Mouse (Mus musculus) stomach, postnatal 0 days (tissue): ENCODE data around the gene Cyb561. TPM values are rescaled to one million over a fixed set of nuclear protein-coding genes. Genes with fewer than 3 reads are reported as not detected.

Source experiments
- ATAC-seq: fragments of 200-750 bp; cut with Nextera tagmentation; 2 replicates; pipeline ENCODE4 v1.8.0; 2017; ENCODE audit not compliant: low FRiP score, low TSS enrichment
- DNase-seq: peaks from one replicate; pipeline ENCODE4 v3.0.0-alpha.2; 2016; ENCODE audit warnings: low spot score
- H3K27ac ChIP-seq: fragments of 300-500 bp; sonication (generic); replicated peaks from 2 replicates; pipeline ENCODE4 v1.5.1; 2014; ENCODE audit warnings: mild to moderate bottlenecking, control low read depth
- H3K27me3 ChIP-seq: fragments of 300-500 bp; sonication (generic); 2 replicates; pipeline ENCODE4 v1.6.1; 2014; ENCODE audit warnings: low read length; ENCODE audit not compliant: control insufficient read depth, insufficient read depth
- H3K36me3 ChIP-seq: fragments of 300-500 bp; sonication (generic); 2 replicates; pipeline ENCODE4 v1.6.1; 2014; ENCODE audit warnings: low read length, mixed read lengths; ENCODE audit not compliant: control insufficient read depth, insufficient read depth
- H3K4me1 ChIP-seq: fragments of 300-500 bp; sonication (generic); replicated peaks from 2 replicates; pipeline ENCODE4 v1.6.1; 2014; ENCODE audit warnings: antibody characterized with exemption; ENCODE audit not compliant: control insufficient read depth, insufficient read depth
- H3K4me2 ChIP-seq: fragments of 300-500 bp; sonication (generic); replicated peaks from 2 replicates; pipeline ENCODE4 v1.6.1; 2014; ENCODE audit warnings: low read depth, mild to moderate bottlenecking, control low read depth, moderate library complexity
- H3K4me3 ChIP-seq: fragments of 300-500 bp; sonication (generic); 2 replicates; pipeline ENCODE4 v1.5.1; 2014; ENCODE audit warnings: low read depth, low read length, control low read depth
- H3K9ac ChIP-seq: fragments of 300-500 bp; sonication (generic); 2 replicates; pipeline ENCODE4 v1.6.1; 2014; ENCODE audit warnings: mild to moderate bottlenecking, low read length, control low read depth, mixed read lengths
- H3K9me3 ChIP-seq: fragments of 300-500 bp; sonication (generic); 2 replicates; pipeline ENCODE4 v1.6.1; 2016; ENCODE audit warnings: low read length; ENCODE audit not compliant: control insufficient read depth
- CTCF ChIP-seq: IDR thresholded peaks from 2 replicates; pipeline ENCODE4 v1.5.1; 2016; ENCODE audit warnings: antibody characterized with exemption, low read depth, mild to moderate bottlenecking, moderate library complexity
- EP300 ChIP-seq: optimal IDR thresholded peaks from 2 replicates; pipeline ENCODE3; 2016; ENCODE audit warnings: antibody characterized with exemption
- WGBS: fragments of 180-500 bp; shearing (Covaris S2); extraction: QIAGEN DNeasy Blood & Tissue Kit; methylation state at CpG from one replicate; pipeline ENCODE4 v1.1.7; 2014; 5-methylcytosine and 5-hydroxymethylcytosine counted together
- polyA plus RNA-seq: library from polyadenylated mRNA; unstranded; fragments of >200 nt; fragmentation: Nextera tagmentation; extraction: Ambion mirVana; gene quantifications from 2 replicates; pipeline ENCODE4 v1.2.1, GENCODE M21; 2015

Gene Cyb561
- polyA plus RNA-seq, 1 experiment from 2014 or later, result 56.1 TPM

DNA sequence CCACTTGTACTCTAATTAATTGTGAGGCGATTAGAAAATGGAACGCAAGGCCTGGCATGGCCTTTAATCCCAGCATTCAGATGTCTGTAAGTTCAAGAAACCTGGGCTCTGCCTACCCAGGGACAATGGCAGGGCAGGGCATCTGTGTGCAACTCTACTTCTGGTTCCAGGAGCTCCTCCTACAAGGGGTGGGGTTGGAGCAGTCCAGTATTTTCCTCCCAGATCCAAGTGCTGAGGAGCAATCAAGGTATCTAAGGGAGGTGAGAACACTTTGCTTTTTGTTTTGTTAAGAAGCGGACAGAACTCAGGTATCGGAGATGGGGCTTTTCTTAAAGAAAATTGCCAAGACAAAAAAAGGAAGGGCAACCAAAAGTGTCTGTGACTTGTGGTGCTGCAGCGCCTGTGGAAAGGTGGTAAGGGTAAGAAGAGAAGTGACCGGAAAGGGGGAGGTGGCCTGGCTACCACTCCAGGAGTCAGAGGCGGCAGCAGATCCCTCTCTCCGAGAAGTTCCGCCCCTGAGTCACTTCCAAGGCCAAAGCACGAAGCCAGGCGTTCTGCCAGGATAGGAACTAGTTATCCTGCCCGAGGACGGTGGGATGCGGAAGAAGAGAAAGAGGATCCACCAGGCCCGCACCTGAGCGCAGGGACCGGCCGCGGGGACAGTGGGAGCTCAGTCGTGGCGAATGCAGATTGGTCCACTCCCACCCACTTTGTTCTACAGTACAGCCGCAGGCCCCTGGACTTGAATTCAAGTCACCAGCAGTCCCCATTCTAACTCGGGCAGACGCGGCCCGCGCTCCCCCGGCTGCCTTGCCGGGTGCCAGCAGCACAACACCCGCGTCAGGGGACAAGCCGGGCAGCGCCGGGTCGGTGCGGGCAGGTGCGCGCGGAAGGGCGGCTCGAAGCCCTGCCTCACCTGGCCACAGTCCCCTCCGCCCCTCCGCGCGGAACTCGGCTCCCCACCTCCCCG is 9.7 kb downstream of the Cyb561 start:
- WGBS, result 6% methylated on average over 46 of the region's 47 CpGs
- Histone ChIP-seq H3K36me3 (no peaks in the 10 kb centered on the region), H3K9me3 (no peaks in the 10 kb centered on the region), H3K4me1 (peaks cover 6% of the 10 kb centered on the region), H3K27ac (peak overlapping the region; percentile 94), H3K4me2 (peak overlapping the region; percentile 95), H3K4me3 (peak overlapping the region; percentile 64), H3K27me3 (no peaks in the 10 kb centered on the region), H3K9ac (peak overlapping the region; percentile 77)
- TF ChIP-seq CTCF (no peak), EP300 (no peak)
- DNase-seq, result peak; percentile 71
- peak; percentile 70 for ATAC-seq

DNA sequence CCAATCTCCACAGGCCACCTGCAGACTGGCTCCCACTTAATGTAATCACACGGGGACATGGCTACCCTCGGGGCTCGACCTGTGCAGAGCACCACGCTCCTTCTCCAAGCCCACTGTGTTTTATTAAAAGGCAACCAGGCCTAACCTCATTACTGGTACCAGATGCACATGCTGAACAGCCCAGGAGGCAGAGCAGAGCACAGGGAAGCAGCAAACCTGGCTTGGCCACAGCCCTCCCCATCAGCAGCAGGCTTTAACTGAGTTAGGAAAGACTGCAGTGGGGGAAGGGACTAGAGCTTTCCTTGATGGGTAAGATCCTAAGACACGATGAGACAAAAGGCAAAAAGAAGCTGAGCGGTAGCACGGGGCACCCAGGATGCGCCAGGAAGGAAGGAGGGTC is 11.2 kb downstream of the Cyb561 start:
- 73% methylated on average over 8 of the region's 8 CpGs for WGBS
- Histone ChIP-seq H3K27ac (no peak overlapping the region), H3K4me3 (no peak overlapping the region), H3K27me3 (no peaks in the 10 kb centered on the region), H3K4me1 (peaks cover 6% of the 10 kb centered on the region; the same call in 1 of the 2 replicates), H3K9me3 (no peaks in the 10 kb centered on the region), H3K36me3 (no peaks in the 10 kb centered on the region), H3K4me2 (no peak overlapping the region), H3K9ac (no peak overlapping the region)
- ATAC-seq (no peak), DNase-seq (no peak)
- TF ChIP-seq CTCF (no peak), EP300 (no peak)

DNA sequence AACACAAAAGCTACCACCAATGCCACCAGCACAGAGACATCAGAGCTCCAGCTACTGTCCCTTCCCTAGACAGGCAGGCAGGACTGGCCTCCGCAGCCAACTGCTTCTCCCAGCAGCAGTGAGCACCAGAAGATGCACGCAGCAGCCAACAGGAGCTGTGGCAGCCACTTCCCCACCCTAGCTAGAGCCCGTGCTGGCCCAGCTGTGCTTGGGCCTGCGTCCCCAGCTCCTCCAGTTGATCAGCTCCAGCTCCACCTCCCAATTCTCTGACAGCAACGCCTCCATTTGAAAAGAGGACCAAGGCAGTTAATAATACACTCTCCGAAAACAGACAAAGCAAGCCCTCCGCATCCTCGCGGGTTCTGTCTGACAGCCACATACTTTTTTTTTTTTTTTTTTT is 14.4 kb downstream of the Cyb561 start:
- 64% methylated on average over 9 of the region's 9 CpGs for WGBS
- Histone ChIP-seq H3K36me3 (no peaks in the 10 kb centered on the region), H3K9ac (no peak overlapping the region), H3K4me2 (no peak overlapping the region), H3K4me3 (no peak overlapping the region), H3K9me3 (no peaks in the 10 kb centered on the region), H3K27ac (no peak overlapping the region), H3K4me1 (peaks cover 3% of the 10 kb centered on the region), H3K27me3 (no peaks in the 10 kb centered on the region)
- no peak for DNase-seq
- TF ChIP-seq CTCF, result no peak
- TF ChIP-seq EP300, result no peak
- no peak for ATAC-seq

DNA sequence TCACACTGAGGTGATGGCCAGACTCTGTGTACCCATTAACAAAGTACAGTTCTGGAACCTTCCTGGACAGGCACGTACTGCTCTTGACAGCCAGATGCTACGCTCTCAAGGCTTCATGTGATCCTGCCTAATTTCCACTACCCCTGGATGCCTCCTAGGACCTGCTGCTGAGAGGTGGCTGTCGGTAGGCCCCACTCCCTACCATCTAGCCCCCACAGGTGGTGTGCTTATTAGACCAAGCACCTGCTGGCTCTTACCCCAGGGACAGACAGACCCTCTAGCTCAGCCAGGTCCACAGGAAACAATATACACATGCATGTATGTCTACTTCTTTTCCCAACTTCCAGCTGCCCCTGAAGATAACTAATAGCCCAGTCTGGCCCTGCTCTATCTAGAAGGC is 16.2 kb downstream of the Cyb561 start:
- 88% methylated on average over 3 of the region's 3 CpGs for WGBS
- ATAC-seq, result no peak
- no peaks in the 10 kb centered on the region for H3K36me3 ChIP-seq

DNA sequence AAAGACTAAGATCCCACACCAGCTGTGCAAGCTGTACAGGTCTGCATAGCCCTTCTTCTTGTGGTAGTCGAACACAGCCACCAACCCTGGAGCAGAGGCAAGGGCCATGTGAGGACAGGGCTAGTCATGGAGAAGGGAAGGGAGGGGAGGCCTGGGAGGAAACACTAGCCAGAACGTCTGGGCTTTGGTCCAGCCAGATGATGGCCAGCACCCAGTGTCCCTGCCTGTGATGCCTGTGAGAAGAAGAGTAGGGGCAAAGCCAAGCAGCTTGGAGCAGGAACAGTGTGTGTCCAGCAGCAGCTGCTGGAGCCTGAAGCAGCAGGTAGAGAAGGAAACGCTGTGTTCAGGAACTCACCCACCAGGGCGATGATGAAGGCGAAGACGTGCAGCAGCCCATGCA is 16.9 kb downstream of the Cyb561 start:
- Histone ChIP-seq H3K4me1 (peaks cover 3% of the 10 kb centered on the region), H3K9me3 (no peaks in the 10 kb centered on the region), H3K4me3 (no peak overlapping the region), H3K4me2 (no peak overlapping the region), H3K27ac (no peak overlapping the region), H3K27me3 (no peaks in the 10 kb centered on the region), H3K9ac (no peak overlapping the region), H3K36me3 (no peaks in the 10 kb centered on the region)
- 85% methylated on average over 6 of the region's 6 CpGs for WGBS
- no peak for DNase-seq
- TF ChIP-seq EP300 (no peak), CTCF (no peak)
- no peak for ATAC-seq

More for the DNA sequence above, 16.2 kb downstream of the Cyb561 start:
- H3K9ac ChIP-seq, result no peak overlapping the region; the same call in 1 of the 2 replicates
- no peak overlapping the region for H3K4me3 ChIP-seq
- H3K9me3 ChIP-seq, result no peaks in the 10 kb centered on the region
- DNase-seq, result no peak
- peaks cover 3% of the 10 kb centered on the region for H3K4me1 ChIP-seq
- H3K27me3 ChIP-seq, result no peaks in the 10 kb centered on the region
- no peak overlapping the region for H3K4me2 ChIP-seq
- no peak for TF ChIP-seq EP300
- TF ChIP-seq CTCF, result no peak
- H3K27ac ChIP-seq, result no peak overlapping the region

DNA sequence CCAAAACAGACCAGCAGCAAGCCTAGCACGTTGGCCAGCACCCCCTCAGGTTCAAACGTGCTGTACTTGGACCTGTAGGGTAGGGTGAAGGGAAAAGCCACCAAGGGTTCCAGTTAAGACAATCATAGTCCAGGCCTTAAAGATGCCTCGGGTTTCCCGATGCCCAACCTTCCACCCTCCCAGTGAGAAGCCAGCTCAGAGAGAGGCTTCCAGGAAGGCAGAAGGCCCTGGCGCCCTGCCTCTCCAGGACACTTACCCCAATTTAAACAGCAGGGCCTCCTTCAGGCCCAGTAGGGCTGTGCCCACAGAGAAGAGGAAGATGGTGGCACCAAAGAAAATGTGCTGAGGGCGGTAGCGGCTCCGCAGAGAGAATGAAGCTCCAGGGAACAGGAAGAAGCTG is 17.6 kb downstream of the Cyb561 start:
- Histone ChIP-seq H3K9ac (no peak overlapping the region), H3K27me3 (no peaks in the 10 kb centered on the region), H3K9me3 (no peaks in the 10 kb centered on the region), H3K27ac (no peak overlapping the region; the same call in 1 of the 2 replicates), H3K36me3 (no peaks in the 10 kb centered on the region), H3K4me2 (no peak overlapping the region), H3K4me3 (no peak overlapping the region), H3K4me1 (peaks cover 3% of the 10 kb centered on the region)
- 83% methylated on average over 8 of the region's 8 CpGs for WGBS
- no peak for DNase-seq
- no peak for ATAC-seq
- TF ChIP-seq EP300, result no peak
- TF ChIP-seq CTCF, result no peak
